Mouse (Mus musculus) WW6 (cell line): ENCODE data around the gene Cfap73.

Source experiments
- DNase-seq: peaks from one replicate; pipeline ENCODE4 v3.0.0-alpha.2; 2013; ENCODE audit warnings: low read depth, low spot score

Gene Cfap73

GRCm38 (mm10) chr5:120647814-120648491, 13.9 kb upstream of the Cfap73 start:
- DNase-seq: no peak

- DNase-seq: no peak
Observed at GRCm38 (mm10) chr5:120647361-120647760, 13.3 kb upstream of the Cfap73 start.

GRCm38 (mm10) chr5:120645851-120646250, 11.8 kb upstream of the Cfap73 start:
- DNase-seq: no peak

- no peak for DNase-seq
Observed at GRCm38 (mm10) chr5:120644227-120644626, 10.2 kb upstream of the Cfap73 start.

GRCm38 (mm10) chr5:120643365-120644085, 9.5 kb upstream of the Cfap73 start:
- no peak for DNase-seq

- DNase-seq: no peak
Observed at GRCm38 (mm10) chr5:120640094-120640493, 6.1 kb upstream of the Cfap73 start.

GRCm38 (mm10) chr5:120635633-120636032, 1.6 kb upstream of the Cfap73 start:
- no peak for DNase-seq

GRCm38 (mm10) chr5:120634860-120635259, 825 bp upstream of the Cfap73 start:
- no peak for DNase-seq

GRCm38 (mm10) chr5:120631892-120632291, 2.1 kb downstream of the Cfap73 start:
- no peak for DNase-seq

GRCm38 (mm10) chr5:120631128-120631527, 2.9 kb downstream of the Cfap73 start:
- DNase-seq: no peak

GRCm38 (mm10) chr5:120628624-120629023, 5.4 kb downstream of the Cfap73 start:
- DNase-seq: no peak

- DNase-seq: no peak
Observed at GRCm38 (mm10) chr5:120627515-120628300, 6.3 kb downstream of the Cfap73 start.

- DNase-seq: peak; percentile 89
Observed at GRCm38 (mm10) chr5:120626399-120626798, 7.6 kb downstream of the Cfap73 start.

GRCm38 (mm10) chr5:120624427-120624826, 9.6 kb downstream of the Cfap73 start:
- no peak for DNase-seq

- no peak for DNase-seq
Observed at GRCm38 (mm10) chr5:120622198-120622851, 11.7 kb downstream of the Cfap73 start.

GRCm38 (mm10) chr5:120621846-120622197, 12.2 kb downstream of the Cfap73 start:
- DNase-seq: no peak

- no peak for DNase-seq
Observed at GRCm38 (mm10) chr5:120621078-120621765, 12.8 kb downstream of the Cfap73 start.

- no peak for DNase-seq
Observed at GRCm38 (mm10) chr5:120620375-120621077, 13.5 kb downstream of the Cfap73 start.

GRCm38 (mm10) chr5:120619201-120619600, 14.8 kb downstream of the Cfap73 start:
- DNase-seq: no peak

GRCm38 (mm10) chr5:120618778-120619177, 15.3 kb downstream of the Cfap73 start:
- DNase-seq: no peak

- DNase-seq: no peak
Observed at GRCm38 (mm10) chr5:120615903-120616302, 18.1 kb downstream of the Cfap73 start.
